Mouse (Mus musculus) thymus, postnatal 36 days (tissue): ENCODE measurements around the gene Zfp213.
"Not testable (repeated sequence)": the region's sequence is repeated elsewhere in the genome, so short reads cannot be mapped to it uniquely, and the experiment has no call there.

ENCODE experiments used
- DNase-seq, 2 experiments: peaks; one replicate each; pipeline ENCODE4 v3.0.0; 2022; ENCODE audit warnings: mixed read lengths in 2 of 2

Zfp213 gene

GRCm38 (mm10) chr17:23543325-23543724, 20.7 kb downstream of the Zfp213 start:
- DNase-seq = no peak

- no peak for DNase-seq
Observed at GRCm38 (mm10) chr17:23542835-23543234, 21.2 kb downstream of the Zfp213 start.

- DNase-seq = no peak
Observed at GRCm38 (mm10) chr17:23542004-23542720, 21.9 kb downstream of the Zfp213 start.

- DNase-seq = no peak
Observed at GRCm38 (mm10) chr17:23540605-23541475, 23.2 kb downstream of the Zfp213 start.

- DNase-seq = no peak
Observed at GRCm38 (mm10) chr17:23540106-23540505, 23.9 kb downstream of the Zfp213 start.

- DNase-seq = no peak
Observed at GRCm38 (mm10) chr17:23539608-23540007, 24.4 kb downstream of the Zfp213 start.

- no peak for DNase-seq
Observed at GRCm38 (mm10) chr17:23538299-23539015, 25.6 kb downstream of the Zfp213 start.

- DNase-seq = no peak
Observed at GRCm38 (mm10) chr17:23537554-23538255, 26.3 kb downstream of the Zfp213 start.

- DNase-seq = not testable (repeated sequence)
Observed at GRCm38 (mm10) chr17:23535046-23535788, 28.8 kb downstream of the Zfp213 start.

GRCm38 (mm10) chr17:23533591-23534490, 30.2 kb downstream of the Zfp213 start:
- DNase-seq = not testable (repeated sequence)

GRCm38 (mm10) chr17:23531408-23531807, 32.6 kb downstream of the Zfp213 start:
- DNase-seq = not testable (repeated sequence)

- not testable (repeated sequence) for DNase-seq
Observed at GRCm38 (mm10) chr17:23522941-23523732, 40.9 kb downstream of the Zfp213 start.

GRCm38 (mm10) chr17:23518701-23519423, 45.2 kb downstream of the Zfp213 start:
- no peak for DNase-seq
